Mouse (Mus musculus) heart, postnatal 4 days (tissue): Measurements from ENCODE around the gene Adamtsl1. TPM values are rescaled to one million over a fixed set of nuclear protein-coding genes. Genes with fewer than 3 reads are reported as not detected.

Source experiments
- DNase-seq: peaks from one replicate; pipeline ENCODE4 v3.0.0; 2021
- total RNA-seq, 2 experiments: library from RNA; stranded (reverse); gene quantifications; 2 replicates each; pipeline ENCODE4 v1.2.3; 2021

Gene Adamtsl1
- 1 to 10 TPM; 7.7 TPM for total RNA-seq

GRCm38 (mm10) chr4:85513792-85514191, at the start of gene Adamtsl1:
Adamtsl1 (plus strand) TSS chr4:85514172.
- no peak for DNase-seq

- DNase-seq: no peak
Observed at GRCm38 (mm10) chr4:85483586-85483985, 30.4 kb upstream of the Adamtsl1 start.

GRCm38 (mm10) chr4:85486316-85486946, 27.5 kb upstream of the Adamtsl1 start:
- no peak for DNase-seq

- DNase-seq: no peak
Observed at GRCm38 (mm10) chr4:85505718-85506117, 8.3 kb upstream of the Adamtsl1 start.

- DNase-seq: no peak
Observed at GRCm38 (mm10) chr4:85506976-85507375, 7.0 kb upstream of the Adamtsl1 start.

GRCm38 (mm10) chr4:85507491-85507890, 6.5 kb upstream of the Adamtsl1 start:
- DNase-seq: no peak

GRCm38 (mm10) chr4:85513288-85513687, 684 bp upstream of the Adamtsl1 start:
- DNase-seq: peak; percentile 70

GRCm38 (mm10) chr4:85514205-85514681, 271 bp downstream of the Adamtsl1 start:
- DNase-seq: peak; percentile 39

GRCm38 (mm10) chr4:85526966-85527566, 13.1 kb downstream of the Adamtsl1 start:
- no peak for DNase-seq

- no peak for DNase-seq
Observed at GRCm38 (mm10) chr4:85529852-85530251, 15.9 kb downstream of the Adamtsl1 start.

- no peak for DNase-seq
Observed at GRCm38 (mm10) chr4:85539677-85540076, 25.7 kb downstream of the Adamtsl1 start.

- DNase-seq: no peak
Observed at GRCm38 (mm10) chr4:85543221-85543620, 29.2 kb downstream of the Adamtsl1 start.

- no peak for DNase-seq
Observed at GRCm38 (mm10) chr4:85554696-85555095, 40.7 kb downstream of the Adamtsl1 start.

- DNase-seq: peak; percentile 6
Observed at GRCm38 (mm10) chr4:85559753-85560152, 45.8 kb downstream of the Adamtsl1 start.

GRCm38 (mm10) chr4:85585426-85585825, 71.5 kb downstream of the Adamtsl1 start:
- no peak for DNase-seq

GRCm38 (mm10) chr4:85588928-85589327, 75.0 kb downstream of the Adamtsl1 start:
- DNase-seq: no peak

GRCm38 (mm10) chr4:85591037-85591436, 77.1 kb downstream of the Adamtsl1 start:
- no peak for DNase-seq

GRCm38 (mm10) chr4:85594159-85594558, 80.2 kb downstream of the Adamtsl1 start:
- no peak for DNase-seq

GRCm38 (mm10) chr4:85613331-85613730, 99.4 kb downstream of the Adamtsl1 start:
- no peak for DNase-seq

GRCm38 (mm10) chr4:85618746-85619145, 104.8 kb downstream of the Adamtsl1 start:
- no peak for DNase-seq

GRCm38 (mm10) chr4:85619261-85619660, 105.3 kb downstream of the Adamtsl1 start:
- peak; percentile 8 for DNase-seq

- no peak for DNase-seq
Observed at GRCm38 (mm10) chr4:85629381-85629780, 115.4 kb downstream of the Adamtsl1 start.

- DNase-seq: no peak
Observed at GRCm38 (mm10) chr4:85669271-85669670, 155.3 kb downstream of the Adamtsl1 start.

- no peak for DNase-seq
Observed at GRCm38 (mm10) chr4:85669735-85670134, 155.8 kb downstream of the Adamtsl1 start.
